Mouse (Mus musculus): ENCODE measurements at regions not wholly inside any gene's neighbourhood (a gene's known extent, or its start where the extent isn't known, plus 50 kb on each side); places are given as distances from the start of the nearest gene placed in this dataset.
"Not testable (repeated sequence)": the region's sequence is repeated elsewhere in the genome, so short reads cannot be mapped to it uniquely, and the experiment has no call there.

DNA sequence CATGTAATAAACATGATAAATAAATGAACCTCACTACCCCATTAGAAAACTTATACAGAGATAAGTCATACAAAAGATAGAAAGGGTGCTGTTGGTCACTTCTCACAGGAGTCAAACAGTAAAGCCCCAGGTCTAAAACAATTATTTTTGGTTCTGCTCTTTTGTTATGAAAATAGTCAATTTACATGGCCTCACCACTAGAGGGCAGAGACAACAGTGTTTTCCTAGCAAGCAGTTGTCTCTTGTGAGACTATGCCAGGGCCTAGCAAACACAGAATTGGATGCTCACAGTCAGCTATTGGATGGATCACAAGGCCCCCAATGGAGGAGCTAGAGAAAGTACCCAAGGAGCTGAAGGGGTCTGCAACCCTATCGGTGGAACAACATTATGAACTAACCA lies 96.3 kb upstream of the 4930550L24Rik start:
- not testable (repeated sequence) for H3K4me2 ChIP-seq (ENCODE audit: low read depth, low read length); ATAC-seq; H3K4me1 ChIP-seq (ENCODE audit: insufficient read depth); H3K27me3 ChIP-seq (ENCODE audit: insufficient read depth, low read length); H3K4me3 ChIP-seq (ENCODE audit: low read depth, low read length); H3K36me3 ChIP-seq (replicated peaks; ENCODE audit: insufficient read depth, low read length); H3K9me3 ChIP-seq (ENCODE audit: low read length); H3K27ac ChIP-seq (ENCODE audit: low read depth); DNase-seq; H3K9ac ChIP-seq (replicated peaks)
- 53% methylated on average over 1 of the region's 1 CpGs for WGBS (ENCODE audit: insufficient replicate concordance)
- 0 out of 2 replicates have a peak, but pooled peaks have one; percentile 19 for TF ChIP-seq CTCF (IDR thresholded peaks at IDR 0.05; ENCODE audit: low read depth)
